Mouse (Mus musculus) midbrain, embryonic 16.5 days (tissue): Measurements from ENCODE around the gene Nudt22. TPM values are rescaled to one million over a fixed set of nuclear protein-coding genes. Genes with fewer than 3 reads are reported as not detected.

Experiments
- ATAC-seq: fragments of 200-750 bp; cut with Nextera tagmentation; 2 replicates; pipeline ENCODE4 v1.8.0; 2017; ENCODE audit warnings: moderate TSS enrichment
- H3K27ac ChIP-seq: fragments of 300-500 bp; sonication (generic); 2 replicates; pipeline ENCODE4 v1.5.1; 2014; ENCODE audit warnings: mild to moderate bottlenecking, low read length, mixed read lengths
- H3K27me3 ChIP-seq: fragments of 300-500 bp; sonication (generic); 2 replicates; pipeline ENCODE4 v1.6.1; 2014; ENCODE audit warnings: low read depth, low read length, mixed read lengths; ENCODE audit not compliant: control insufficient read depth, insufficient read depth
- H3K36me3 ChIP-seq: fragments of 300-500 bp; sonication (generic); 2 replicates; pipeline ENCODE4 v1.6.1; 2014; ENCODE audit warnings: mild to moderate bottlenecking, low read length, moderate library complexity, mixed read lengths; ENCODE audit not compliant: control insufficient read depth, insufficient read depth
- H3K4me1 ChIP-seq: fragments of 300-500 bp; sonication (generic); 2 replicates; pipeline ENCODE4 v1.6.1; 2014; ENCODE audit warnings: mild to moderate bottlenecking, low read length, mixed read lengths; ENCODE audit not compliant: control insufficient read depth, insufficient read depth
- H3K4me2 ChIP-seq: fragments of 300-500 bp; sonication (generic); 2 replicates; pipeline ENCODE4 v1.6.1; 2014; ENCODE audit warnings: mild to moderate bottlenecking, low read length, mixed read lengths
- H3K4me3 ChIP-seq: fragments of 300-500 bp; sonication (generic); 2 replicates; pipeline ENCODE4 v1.5.1; 2014; ENCODE audit warnings: low read depth, mild to moderate bottlenecking, low read length, moderate library complexity, mixed read lengths
- H3K9ac ChIP-seq: fragments of 300-500 bp; sonication (generic); 2 replicates; pipeline ENCODE4 v1.6.1; 2014; ENCODE audit warnings: low read depth, low read length, mixed read lengths
- H3K9me3 ChIP-seq: fragments of 300-500 bp; sonication (generic); replicated peaks from 2 replicates; pipeline ENCODE4 v1.6.1; 2014; ENCODE audit warnings: mild to moderate bottlenecking, low read length, mixed read lengths; ENCODE audit not compliant: control insufficient read depth, poor library complexity, severe bottlenecking
- WGBS: fragments of 180-500 bp; shearing (Covaris S2); extraction: QIAGEN DNeasy Blood & Tissue Kit; methylation state at CpG from one replicate; pipeline ENCODE4 v1.1.7; 2014; 5-methylcytosine and 5-hydroxymethylcytosine counted together
- polyA plus RNA-seq: library from polyadenylated mRNA; unstranded; fragments of >200 nt; fragmentation: Nextera tagmentation; extraction: Ambion mirVana; gene quantifications from 2 replicates; pipeline ENCODE4 v1.2.1, GENCODE M21; 2015

Gene Nudt22
- polyA plus RNA-seq, 1 experiment from 2014 or later, result 19.4 TPM

- Histone ChIP-seq H3K4me1 (peaks cover 17% of the 10 kb centered on the region), H3K4me3 (peak overlapping the region; percentile 61), H3K4me2 (peak overlapping the region; percentile 82), H3K9me3 (no peaks in the 10 kb centered on the region), H3K27me3 (no peaks in the 10 kb centered on the region), H3K36me3 (no peaks in the 10 kb centered on the region), H3K9ac (peak overlapping the region; percentile 70), H3K27ac (peak overlapping the region; percentile 93)
- peak; percentile 69 for ATAC-seq
- under 1% methylated on average over 28 of the region's 28 CpGs for WGBS
Observed at GRCm38 (mm10) chr19:6950613-6951153, 45.2 kb downstream of the Nudt22 start.

GRCm38 (mm10) chr19:6949951-6950350 is 46.0 kb downstream of the Nudt22 start:
- Histone ChIP-seq H3K36me3 (no peaks in the 10 kb centered on the region), H3K27ac (peak overlapping the region; percentile 93), H3K9me3 (no peaks in the 10 kb centered on the region), H3K4me2 (peak overlapping the region; percentile 82), H3K9ac (peak overlapping the region; percentile 70), H3K4me3 (peak overlapping the region; percentile 61), H3K27me3 (no peaks in the 10 kb centered on the region), H3K4me1 (peaks cover 17% of the 10 kb centered on the region)
- 41% methylated on average over 5 of the region's 5 CpGs for WGBS
- ATAC-seq, result no peak

GRCm38 (mm10) chr19:6949532-6949931 is 46.4 kb downstream of the Nudt22 start:
- H3K9me3 ChIP-seq, result no peaks in the 10 kb centered on the region
- H3K4me1 ChIP-seq, result peaks cover 17% of the 10 kb centered on the region
- no peak overlapping the region for H3K4me2 ChIP-seq
- H3K27me3 ChIP-seq, result no peaks in the 10 kb centered on the region
- ATAC-seq, result no peak
- H3K9ac ChIP-seq, result no peak overlapping the region; the same call in 1 of the 2 replicates
- no peak overlapping the region for H3K4me3 ChIP-seq
- no peaks in the 10 kb centered on the region for H3K36me3 ChIP-seq
- no peak overlapping the region for H3K27ac ChIP-seq
- WGBS, result 85% methylated on average over 5 of the region's 5 CpGs

- H3K4me2 ChIP-seq, result no peak overlapping the region
- H3K9ac ChIP-seq, result no peak overlapping the region
- H3K4me1 ChIP-seq, result peaks cover 17% of the 10 kb centered on the region
- no peaks in the 10 kb centered on the region for H3K9me3 ChIP-seq
- no peak overlapping the region for H3K4me3 ChIP-seq
- no peak overlapping the region for H3K27ac ChIP-seq
- ATAC-seq, result no peak
- H3K36me3 ChIP-seq, result no peaks in the 10 kb centered on the region
- no peaks in the 10 kb centered on the region for H3K27me3 ChIP-seq
- WGBS, result 94% methylated on average over 4 of the region's 4 CpGs
Observed at GRCm38 (mm10) chr19:6948186-6948585, 47.7 kb downstream of the Nudt22 start.

GRCm38 (mm10) chr19:6947742-6948141 is 48.2 kb downstream of the Nudt22 start:
- no peaks in the 10 kb centered on the region for H3K36me3 ChIP-seq
- H3K27me3 ChIP-seq, result no peaks in the 10 kb centered on the region
- H3K9ac ChIP-seq, result no peak overlapping the region
- H3K4me1 ChIP-seq, result peaks cover 18% of the 10 kb centered on the region
- H3K4me2 ChIP-seq, result no peak overlapping the region
- ATAC-seq, result no peak
- WGBS, result 55% methylated on average over 4 of the region's 4 CpGs
- H3K4me3 ChIP-seq, result no peak overlapping the region
- no peak overlapping the region for H3K27ac ChIP-seq
- no peaks in the 10 kb centered on the region for H3K9me3 ChIP-seq

- Histone ChIP-seq H3K4me2 (0 out of 2 replicates have a peak overlapping the region, but pooled peaks have one; percentile 1), H3K27ac (no peak overlapping the region), H3K27me3 (no peaks in the 10 kb centered on the region), H3K9me3 (no peaks in the 10 kb centered on the region), H3K4me1 (peaks cover 27% of the 10 kb centered on the region), H3K36me3 (no peaks in the 10 kb centered on the region), H3K9ac (no peak overlapping the region), H3K4me3 (no peak overlapping the region)
- WGBS, result 91% methylated on average over 6 of the region's 6 CpGs
- ATAC-seq, result no peak
Observed at GRCm38 (mm10) chr19:6943709-6944108, 52.2 kb downstream of the Nudt22 start.

Other genes starting within 250 kb of the Nudt22 start
- 10.1 and 14.6 TPM in 2 replicates for gene Rps6ka4, start 155.5 kb downstream of the Nudt22 start, polyA plus RNA-seq
- 0.27 and 0.55 TPM in 2 replicates for gene Ccdc88b, start 137.9 kb downstream of the Nudt22 start, polyA plus RNA-seq
- gene Trmt112, start 86.4 kb downstream of the Nudt22 start, polyA plus RNA-seq, result 95.3 and 107 TPM in 2 replicates
- gene Prdx5, start 86.0 kb downstream of the Nudt22 start, polyA plus RNA-seq, result 353 and 382 TPM in 2 replicates
- 13.2 and 13.4 TPM in 2 replicates for gene Esrra, start 74.3 kb downstream of the Nudt22 start, polyA plus RNA-seq
- gene Catsperz, start 70.7 kb downstream of the Nudt22 start, polyA plus RNA-seq, result 0.85 and 1.9 TPM in 2 replicates
- 7.7 and 11.7 TPM in 2 replicates for gene Kcnk4, start 61.6 kb downstream of the Nudt22 start, polyA plus RNA-seq
- 84.7 and 92.5 TPM in 2 replicates for gene Bad, start 54.3 kb downstream of the Nudt22 start, polyA plus RNA-seq
- 68.8 and 69.7 TPM in 2 replicates for gene Gpr137, start 53.6 kb downstream of the Nudt22 start, polyA plus RNA-seq
- 111 and 136 TPM in 2 replicates for gene Ppp1r14b, start 21.1 kb downstream of the Nudt22 start, polyA plus RNA-seq
- gene Plcb3, start 19.6 kb downstream of the Nudt22 start, polyA plus RNA-seq, result 9.7 and 10.7 TPM in 2 replicates
- gene Fkbp2, start 15.6 kb downstream of the Nudt22 start, polyA plus RNA-seq, result 114 and 129 TPM in 2 replicates
- gene Vegfb, start 8.5 kb downstream of the Nudt22 start, polyA plus RNA-seq, result 41.9 and 57.8 TPM in 2 replicates
- gene Dnajc4, start 3.5 kb downstream of the Nudt22 start, polyA plus RNA-seq, result 21.6 and 22.9 TPM in 2 replicates
- 17.2 and 17.3 TPM in 2 replicates for gene Trpt1, start within 50 bp of the Nudt22 start, polyA plus RNA-seq
- gene Fermt3, start 23.4 kb upstream of the Nudt22 start, polyA plus RNA-seq, result 3.0 and 3.5 TPM in 2 replicates
- gene Stip1, start 43.9 kb upstream of the Nudt22 start, polyA plus RNA-seq, result 204 and 211 TPM in 2 replicates
- 4.4 and 5.9 TPM in 2 replicates for gene Macrod1, start 60.7 kb upstream of the Nudt22 start, polyA plus RNA-seq
- 11.6 and 12.0 TPM in 2 replicates for gene Flrt1, start 109.6 kb upstream of the Nudt22 start, polyA plus RNA-seq
- gene Otub1, start 210.2 kb upstream of the Nudt22 start, polyA plus RNA-seq, result 235 and 240 TPM in 2 replicates
- 837 and 884 TPM in 2 replicates for gene Cox8a, start 221.5 kb upstream of the Nudt22 start, polyA plus RNA-seq
- gene Naa40, start 245.1 kb upstream of the Nudt22 start, polyA plus RNA-seq, result 68.1 and 69.6 TPM in 2 replicates